Mouse (Mus musculus) intestine, postnatal 0 days (tissue): ENCODE measurements around the gene Esrp2. TPM values are rescaled to one million over a fixed set of nuclear protein-coding genes. Genes with fewer than 3 reads are reported as not detected.

Experiments
- ATAC-seq: fragments of 200-750 bp; cut with Nextera tagmentation; 2 replicates; pipeline ENCODE4 v1.8.0; 2017; ENCODE audit warnings: mild to moderate bottlenecking, moderate TSS enrichment, moderate library complexity
- H3K27ac ChIP-seq: fragments of 300-500 bp; sonication (generic); 2 replicates; pipeline ENCODE4 v1.5.1; 2014; ENCODE audit warnings: mild to moderate bottlenecking, low read depth, low read length, moderate library complexity
- H3K27me3 ChIP-seq: fragments of 300-500 bp; sonication (generic); replicated peaks from 2 replicates; pipeline ENCODE4 v1.6.1; 2014; ENCODE audit warnings: low read length, mixed read lengths; ENCODE audit not compliant: control insufficient read depth, insufficient read depth
- H3K36me3 ChIP-seq: fragments of 300-500 bp; sonication (generic); 2 replicates; pipeline ENCODE4 v1.6.1; 2014; ENCODE audit warnings: mild to moderate bottlenecking, moderate library complexity; ENCODE audit not compliant: control insufficient read depth, insufficient read depth
- H3K4me1 ChIP-seq: fragments of 300-500 bp; sonication (generic); replicated peaks from 2 replicates; pipeline ENCODE4 v1.6.1; 2014; ENCODE audit warnings: antibody characterized with exemption, low read length, mixed read lengths; ENCODE audit not compliant: control insufficient read depth, insufficient read depth
- H3K4me2 ChIP-seq: fragments of 300-500 bp; sonication (generic); replicated peaks from 2 replicates; pipeline ENCODE4 v1.6.1; 2014; ENCODE audit warnings: low read depth, mild to moderate bottlenecking, moderate library complexity
- H3K4me3 ChIP-seq: fragments of 300-500 bp; sonication (generic); 2 replicates; pipeline ENCODE4 v1.5.1; 2014; ENCODE audit warnings: low read depth, low read length
- H3K9ac ChIP-seq: fragments of 300-500 bp; sonication (generic); 2 replicates; pipeline ENCODE4 v1.6.1; 2014; ENCODE audit warnings: mild to moderate bottlenecking, low read depth, low read length
- H3K9me3 ChIP-seq: fragments of 300-500 bp; sonication (generic); 2 replicates; pipeline ENCODE4 v1.6.1; 2016; ENCODE audit warnings: mixed run types; ENCODE audit not compliant: control insufficient read depth
- CTCF ChIP-seq: sonication (generic); IDR thresholded peaks from 2 replicates; pipeline ENCODE4 v1.5.1; 2016; ENCODE audit warnings: low read depth, mild to moderate bottlenecking, control low read depth, antibody characterized with exemption, moderate library complexity
- whole genome bisulfite sequencing: fragments of 180-500 bp; shearing (Covaris S2); extraction: QIAGEN DNeasy Blood & Tissue Kit; methylation state at CpG from one replicate; pipeline ENCODE4 v1.1.7; 2014; 5-methylcytosine and 5-hydroxymethylcytosine counted together
- polyA plus RNA-seq: library from polyadenylated mRNA; unstranded; fragments of >200 nt; fragmentation: Nextera tagmentation; extraction: Ambion mirVana; gene quantifications from 2 replicates; pipeline ENCODE4 v1.2.1, GENCODE M21; 2015

Gene Esrp2
- polyA plus RNA-seq, 1 experiment from 2014 or later: 11.0 TPM

DNA sequence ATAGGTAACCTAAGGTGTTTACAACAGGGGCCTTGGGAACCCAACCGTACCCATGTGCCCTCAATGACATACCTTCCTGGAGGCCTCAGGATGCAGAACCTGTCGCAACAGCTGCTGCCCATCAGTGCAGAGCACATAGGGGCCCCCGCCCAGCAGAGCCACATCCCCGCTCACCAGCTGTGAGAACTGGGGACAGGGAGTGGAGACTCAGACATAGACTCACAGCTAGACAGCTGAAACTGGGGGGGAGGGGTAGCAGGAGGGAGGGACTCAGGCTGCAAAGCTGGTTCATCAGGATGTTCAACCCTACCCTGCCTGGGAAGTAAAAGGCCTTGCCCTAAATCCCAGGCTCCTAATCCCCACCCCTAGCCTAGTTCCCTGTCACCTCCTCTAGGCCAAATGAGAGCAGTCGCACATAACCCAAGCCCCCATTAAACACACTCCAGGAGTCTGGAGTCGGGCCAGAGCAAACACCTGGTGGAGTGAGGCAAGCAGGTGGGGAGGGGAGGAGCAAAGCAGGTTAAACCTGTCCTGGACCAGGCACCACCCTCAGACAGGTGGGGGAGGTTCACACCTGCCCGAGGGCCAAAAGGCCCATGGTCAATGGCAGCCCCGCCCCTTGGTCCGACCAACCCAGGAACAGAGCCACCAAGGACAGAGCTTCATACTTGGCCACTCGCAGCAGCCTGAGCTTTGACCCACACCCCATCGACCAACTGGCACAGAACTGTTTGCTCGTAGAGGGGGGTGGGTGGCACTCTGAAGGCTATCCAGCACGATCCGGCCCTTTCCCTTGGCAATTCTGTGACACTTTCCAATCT, 1.8 kb downstream of the Esrp2 start:
- peak overlapping the region; percentile 82 for H3K4me2 ChIP-seq
- H3K4me1 ChIP-seq: 0 out of 2 replicates have a peak, but pooled peaks cover 3% of the 10 kb centered on the region
- ATAC-seq: peak; percentile 81
- WGBS: 11% methylated on average over 14 of the region's 14 CpGs
- H3K4me3 ChIP-seq: peak overlapping the region; percentile 54
- peak overlapping the region; percentile 58 for H3K9ac ChIP-seq
- H3K27me3 ChIP-seq: 0 out of 2 replicates have a peak, but pooled peaks cover 3% of the 10 kb centered on the region
- peak overlapping the region; percentile 87 for H3K27ac ChIP-seq
- H3K36me3 ChIP-seq: peaks cover 37% of the 10 kb centered on the region
- 0 out of 2 replicates have a peak, but pooled peaks have one; percentile 1 for TF ChIP-seq CTCF
- no peaks in the 10 kb centered on the region for H3K9me3 ChIP-seq

DNA sequence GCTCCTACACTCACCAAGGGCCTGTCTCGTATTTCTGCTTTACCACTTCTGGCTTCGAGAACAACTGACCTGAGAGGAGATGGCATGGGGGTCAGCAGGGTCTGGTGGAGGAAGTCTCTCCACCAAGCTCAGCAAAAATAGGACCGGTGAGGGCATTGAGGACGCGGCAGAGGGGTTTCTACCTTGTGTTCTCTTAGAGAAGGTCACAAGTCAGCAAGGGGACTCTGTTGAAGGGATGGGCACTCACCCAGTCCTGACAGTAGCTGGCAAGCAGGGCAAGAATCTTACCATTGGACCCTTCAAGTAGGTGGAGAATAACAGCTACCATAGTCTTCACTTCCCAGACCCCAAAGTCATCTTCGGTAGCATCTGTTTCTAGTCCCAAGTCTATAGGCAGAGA, 2.8 kb downstream of the Esrp2 start:
- Histone ChIP-seq H3K27ac (no peak overlapping the region), H3K9ac (no peak overlapping the region), H3K4me2 (peak overlapping the region; percentile 82; the same call in 1 of the 2 replicates), H3K27me3 (0 out of 2 replicates have a peak, but pooled peaks cover 3% of the 10 kb centered on the region), H3K9me3 (no peaks in the 10 kb centered on the region), H3K4me1 (0 out of 2 replicates have a peak, but pooled peaks cover 3% of the 10 kb centered on the region), H3K36me3 (peaks cover 45% of the 10 kb centered on the region), H3K4me3 (no peak overlapping the region)
- no peak for ATAC-seq
- WGBS: 74% methylated on average over 6 of the region's 6 CpGs
- no peak for TF ChIP-seq CTCF

DNA sequence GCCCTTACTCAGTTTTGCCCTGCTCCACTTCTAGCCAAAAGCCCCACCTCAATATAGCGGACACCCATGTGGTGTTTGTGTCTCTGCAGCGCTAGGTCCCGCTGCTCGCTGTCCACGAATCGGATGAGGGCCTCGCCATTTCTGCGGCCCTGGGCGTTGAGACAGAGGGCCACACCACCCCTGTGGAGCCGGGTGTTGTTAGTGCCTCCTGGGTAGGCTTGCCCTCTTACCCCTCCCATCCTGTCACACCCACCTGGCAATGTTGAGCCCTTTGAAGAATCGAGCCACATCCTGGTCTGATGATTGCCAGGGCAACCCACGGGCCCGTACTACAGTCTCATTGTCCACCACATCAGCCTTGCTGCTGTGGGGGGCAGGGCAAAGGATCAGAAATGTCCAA, 3.2 kb downstream of the Esrp2 start:
- TF ChIP-seq CTCF: no peak
- Histone ChIP-seq H3K4me1 (0 out of 2 replicates have a peak, but pooled peaks cover 3% of the 10 kb centered on the region), H3K9me3 (no peaks in the 10 kb centered on the region), H3K27me3 (0 out of 2 replicates have a peak, but pooled peaks cover 3% of the 10 kb centered on the region), H3K4me3 (no peak overlapping the region), H3K36me3 (peaks cover 49% of the 10 kb centered on the region), H3K4me2 (no peak overlapping the region), H3K9ac (no peak overlapping the region), H3K27ac (no peak overlapping the region)
- 55% methylated on average over 13 of the region's 13 CpGs for WGBS
- no peak for ATAC-seq

GRCm38 (mm10) chr8:106132356-106132755, 4.4 kb downstream of the Esrp2 start:
- no peak overlapping the region for H3K9ac ChIP-seq
- H3K36me3 ChIP-seq: peaks cover 60% of the 10 kb centered on the region
- H3K9me3 ChIP-seq: no peaks in the 10 kb centered on the region
- H3K4me1 ChIP-seq: 0 out of 2 replicates have a peak, but pooled peaks cover 3% of the 10 kb centered on the region
- 88% methylated on average over 11 of the region's 11 CpGs for WGBS
- no peak for ATAC-seq
- no peak overlapping the region for H3K27ac ChIP-seq
- H3K4me2 ChIP-seq: no peak overlapping the region
- H3K4me3 ChIP-seq: no peak overlapping the region
- H3K27me3 ChIP-seq: 0 out of 2 replicates have a peak, but pooled peaks cover 3% of the 10 kb centered on the region
- no peak for TF ChIP-seq CTCF

- Histone ChIP-seq H3K27me3 (0 out of 2 replicates have a peak, but pooled peaks cover 3% of the 10 kb centered on the region), H3K27ac (no peak overlapping the region), H3K9me3 (no peaks in the 10 kb centered on the region), H3K36me3 (peaks cover 65% of the 10 kb centered on the region), H3K4me2 (no peak overlapping the region), H3K9ac (no peak overlapping the region), H3K4me1 (0 out of 2 replicates have a peak, but pooled peaks cover 3% of the 10 kb centered on the region), H3K4me3 (no peak overlapping the region)
- ATAC-seq: no peak
- WGBS: 89% methylated on average over 7 of the region's 7 CpGs
- no peak for TF ChIP-seq CTCF
These were observed 5.1 kb downstream of the Esrp2 start for GRCm38 (mm10) chr8:106131488-106132222.

DNA sequence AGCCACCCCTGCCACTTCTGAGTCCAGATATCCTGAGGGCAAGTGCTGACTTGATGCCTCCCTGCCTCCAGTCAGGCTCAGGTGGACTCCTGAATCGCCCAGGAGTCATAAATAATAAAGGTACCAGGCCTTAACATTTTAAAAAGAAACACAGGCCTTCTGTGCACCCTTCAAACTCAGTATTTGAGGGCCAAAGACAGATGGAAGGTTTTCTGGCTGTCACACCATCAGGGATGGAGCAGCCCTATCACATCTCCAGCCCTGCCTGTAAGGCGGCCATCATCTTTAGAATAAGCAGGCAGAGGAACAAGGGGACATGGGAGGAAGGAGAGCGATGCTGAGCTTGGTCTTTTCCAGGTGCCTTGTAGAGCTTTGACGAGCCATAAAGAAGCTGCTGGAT, 5.8 kb downstream of the Esrp2 start:
- Histone ChIP-seq H3K4me2 (no peak overlapping the region), H3K27ac (no peak overlapping the region), H3K27me3 (0 out of 2 replicates have a peak, but pooled peaks cover 3% of the 10 kb centered on the region), H3K4me3 (no peak overlapping the region), H3K36me3 (peaks cover 69% of the 10 kb centered on the region), H3K9me3 (no peaks in the 10 kb centered on the region), H3K4me1 (0 out of 2 replicates have a peak, but pooled peaks cover 3% of the 10 kb centered on the region), H3K9ac (no peak overlapping the region)
- no peak for ATAC-seq
- 90% methylated on average over 4 of the region's 4 CpGs for WGBS
- no peak for TF ChIP-seq CTCF
